Comparison of ENCODE assay signal across 26 mouse cellular contexts in the genomic region with DNA sequence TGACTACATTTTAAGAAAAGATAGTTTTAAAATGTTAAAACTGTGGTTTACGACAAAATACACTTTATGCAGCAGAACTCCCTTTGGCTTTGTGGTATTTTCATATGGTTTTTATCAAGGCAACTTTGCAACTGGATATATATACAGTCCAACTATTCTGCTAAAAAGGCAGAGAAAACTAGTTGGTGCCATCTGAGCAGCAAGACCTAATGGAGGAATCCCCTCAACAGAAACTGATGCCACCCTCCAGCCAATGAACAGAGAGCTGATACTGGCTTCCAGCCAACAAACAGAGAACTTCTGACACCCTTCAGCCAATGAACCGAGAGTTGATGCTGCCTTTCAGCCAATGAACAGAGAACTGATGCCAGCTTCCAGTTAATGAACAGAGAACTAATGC.
"Had no signal": no experiment of that assay in that cellular context is flagged by ENCODE, and none has a peak within 500 bp of the region (broad histone marks: within the 10 kb centered on the region; RNA-seq: fewer than 3 reads in every experiment).

No protein-coding gene starts in this region.

- ATAC-seq: hindbrain, embryonic 16.5 days; inflammation-experienced regulatory T-cells, adult 6 months; intestine, embryonic 15.5 days; intestine, postnatal 0 days had no signal

- H3K36me3 ChIP-seq: heart, embryonic 10.5 days; heart, embryonic 12.5 days; hindbrain, embryonic 10.5 days; hindbrain, embryonic 12.5 days; intestine, embryonic 15.5 days; limb, embryonic 13.5 days; liver, embryonic 13.5 days; liver, embryonic 15.5 days had no signal

- H3K27me3 ChIP-seq: heart, embryonic 12.5 days; hindbrain, embryonic 12.5 days; intestine, embryonic 15.5 days; limb, embryonic 13.5 days; liver, embryonic 13.5 days; liver, embryonic 15.5 days had no signal

- H3K4me2 ChIP-seq: heart, embryonic 12.5 days; hindbrain, embryonic 12.5 days; hindbrain, embryonic 14.5 days; intestine, embryonic 15.5 days; limb, embryonic 13.5 days; liver, embryonic 11.5 days; liver, embryonic 13.5 days; liver, embryonic 15.5 days had no signal

- H3K9me3 ChIP-seq: heart, embryonic 10.5 days; heart, embryonic 12.5 days; hindbrain, embryonic 10.5 days; hindbrain, embryonic 12.5 days; intestine, embryonic 15.5 days; liver, embryonic 13.5 days; liver, embryonic 15.5 days had no signal

- DNase-seq: gastrocnemius, adult 2 months; gastrocnemius, postnatal 10 days; gastrocnemius, postnatal 25 days; heart, adult 18-20 months; heart, postnatal 10 days; heart, postnatal 4 days; kidney, adult 18-20 months; kidney, adult 8-10 months; kidney, postnatal 14 days; kidney, postnatal 4 days; liver; liver, embryonic 13.5 days had no signal

- H3K4me3 ChIP-seq: gastrocnemius, adult 2 months; heart, embryonic 10.5 days; heart, embryonic 12.5 days; hindbrain, embryonic 10.5 days; hindbrain, embryonic 12.5 days; intestine, embryonic 15.5 days; layer of hippocampus, adult 2 months; left cerebral cortex, adult 2 months; limb, embryonic 13.5 days; liver, embryonic 13.5 days; liver, embryonic 15.5 days had no signal

- H3K4me1 ChIP-seq: heart, embryonic 10.5 days; heart, embryonic 12.5 days; hindbrain, embryonic 10.5 days; hindbrain, embryonic 12.5 days; intestine, embryonic 15.5 days; liver, embryonic 13.5 days; liver, embryonic 15.5 days had no signal

- H3K27ac ChIP-seq: gastrocnemius, adult 2 months; heart, embryonic 10.5 days; hindbrain, embryonic 10.5 days; hindbrain, embryonic 12.5 days; hindbrain, embryonic 14.5 days; intestine, embryonic 15.5 days; layer of hippocampus, adult 2 months; left cerebral cortex, adult 2 months; limb, embryonic 13.5 days; liver, embryonic 13.5 days; liver, embryonic 15.5 days had no signal

- H3K9ac ChIP-seq: heart, embryonic 12.5 days; hindbrain, embryonic 12.5 days; hindbrain, embryonic 14.5 days; intestine, embryonic 15.5 days; limb, embryonic 13.5 days; liver, embryonic 13.5 days; liver, embryonic 15.5 days had no signal
